Mouse (Mus musculus): ENCODE results near the gene Sestd1. TPM values are rescaled to one million over a fixed set of nuclear protein-coding genes. Genes with fewer than 3 reads are reported as not detected.

The Sestd1 gene
- polyA plus RNA-seq, 1 experiment, result 38.4 TPM

DNA sequence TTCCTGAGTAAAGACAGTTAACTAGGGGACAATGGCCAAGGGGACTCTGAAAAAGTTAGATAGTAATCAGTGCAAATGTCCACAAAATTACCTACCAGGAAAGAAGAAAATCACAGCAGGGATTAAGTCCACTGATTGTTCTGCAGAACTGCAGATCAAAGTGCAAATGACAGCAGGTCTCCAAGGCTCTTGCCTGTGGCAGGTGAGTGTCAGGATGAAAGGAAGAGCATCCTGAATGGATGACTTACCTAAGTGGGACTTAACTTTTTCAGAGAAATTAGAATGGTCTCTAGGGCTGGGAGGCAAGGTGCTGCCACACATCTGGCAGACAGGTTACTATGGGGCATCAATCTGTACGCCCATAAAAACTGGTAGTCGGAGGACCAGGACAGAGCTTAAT is 47.8 kb downstream of the Sestd1 start:
- peaks cover 4% of the 10 kb centered on the region; the same call in 1 of the 2 replicates for H3K36me3 ChIP-seq (ENCODE audit: control insufficient read depth, insufficient read depth, low read length)
- H3K4me1 ChIP-seq (ENCODE audit: control insufficient read depth, insufficient read depth, low read length), result no peaks in the 10 kb centered on the region
- no peaks in the 10 kb centered on the region for H3K27me3 ChIP-seq (replicated peaks; ENCODE audit: control insufficient read depth, insufficient read depth, low read length)
- DNase-seq, result no peak
- no peak for TF ChIP-seq CTCF (conservative IDR thresholded peaks at IDR 0.05; ENCODE audit: insufficient read depth, insufficient read length, low read depth, low read length)
- no peak for TF ChIP-seq POLR2A (IDR thresholded peaks at IDR 0.05; ENCODE audit: low read depth, low read length)
- H3K4me3 ChIP-seq (ENCODE audit: insufficient read depth, low read depth, low read length), result no peak overlapping the region
- 98% methylated on average over 2 of the region's 2 CpGs for WGBS
- no peak overlapping the region for H3K27ac ChIP-seq (ENCODE audit: insufficient read depth, low read depth, low read length)

DNA sequence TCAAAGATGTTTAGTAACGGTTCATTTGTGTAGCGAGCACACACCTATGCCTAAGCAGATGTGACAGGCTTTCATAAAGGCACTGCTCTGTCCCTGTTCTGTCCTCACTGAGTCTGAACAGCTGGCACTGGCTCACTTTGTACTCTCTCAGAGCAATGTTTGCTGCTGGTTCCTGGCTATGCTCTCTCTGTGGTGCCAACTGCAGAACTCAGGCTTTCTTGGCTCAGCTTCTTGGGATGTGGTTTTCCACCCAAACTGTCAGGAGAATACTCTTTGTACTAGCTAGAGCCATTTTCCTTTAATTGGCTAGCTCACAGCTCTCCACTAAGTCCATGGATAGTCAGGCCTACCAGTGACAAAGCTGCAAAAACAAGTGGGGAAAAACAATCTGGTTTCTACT is 59.4 kb downstream of the Sestd1 start:
- no peaks in the 10 kb centered on the region for H3K36me3 ChIP-seq (ENCODE audit: control insufficient read depth, insufficient read depth, low read length)
- no peak for DNase-seq
- WGBS, result 90% methylated on average over 2 of the region's 2 CpGs
- H3K27me3 ChIP-seq (replicated peaks; ENCODE audit: control insufficient read depth, insufficient read depth, low read length), result no peaks in the 10 kb centered on the region
- no peak overlapping the region for H3K4me3 ChIP-seq (ENCODE audit: insufficient read depth, low read depth, low read length)
- H3K27ac ChIP-seq (ENCODE audit: insufficient read depth, low read depth, low read length), result no peak overlapping the region
- TF ChIP-seq CTCF (conservative IDR thresholded peaks at IDR 0.05; ENCODE audit: insufficient read depth, insufficient read length, low read depth, low read length), result no peak
- no peak for TF ChIP-seq POLR2A (IDR thresholded peaks at IDR 0.05; ENCODE audit: low read depth, low read length)
- H3K4me1 ChIP-seq (ENCODE audit: control insufficient read depth, insufficient read depth, low read length), result no peaks in the 10 kb centered on the region

DNA sequence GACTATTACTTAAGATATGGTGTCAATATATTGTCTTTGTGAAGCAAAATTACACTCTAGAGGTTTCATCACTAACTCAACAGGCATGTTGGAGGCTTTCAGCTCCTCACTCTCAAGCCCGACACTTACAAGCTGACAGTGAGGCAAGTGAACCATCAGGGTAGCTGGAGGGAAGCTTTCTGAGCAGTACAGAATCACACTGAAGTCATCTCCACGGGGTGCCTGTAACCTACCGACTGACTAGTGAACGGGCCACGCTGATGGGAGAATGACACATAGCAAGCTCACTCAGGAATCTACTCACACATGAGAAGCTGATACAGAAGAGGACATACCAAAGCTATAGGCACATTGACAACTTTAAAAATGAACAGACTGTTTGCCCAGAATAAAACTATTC is 67.5 kb downstream of the Sestd1 start:
- peaks cover 4% of the 10 kb centered on the region; the same call in 1 of the 2 replicates for H3K36me3 ChIP-seq (ENCODE audit: control insufficient read depth, insufficient read depth, low read length)
- no peak overlapping the region for H3K4me3 ChIP-seq (ENCODE audit: insufficient read depth, low read depth, low read length)
- H3K27me3 ChIP-seq (replicated peaks; ENCODE audit: control insufficient read depth, insufficient read depth, low read length), result no peaks in the 10 kb centered on the region
- H3K4me1 ChIP-seq (ENCODE audit: control insufficient read depth, insufficient read depth, low read length), result no peaks in the 10 kb centered on the region
- no peak overlapping the region for H3K27ac ChIP-seq (ENCODE audit: insufficient read depth, low read depth, low read length)
- 85% methylated on average over 5 of the region's 5 CpGs for WGBS
- TF ChIP-seq POLR2A (IDR thresholded peaks at IDR 0.05; ENCODE audit: low read depth, low read length) (no peak), CTCF (conservative IDR thresholded peaks at IDR 0.05; ENCODE audit: insufficient read depth, insufficient read length, low read depth, low read length) (no peak)
- no peak for DNase-seq

DNA sequence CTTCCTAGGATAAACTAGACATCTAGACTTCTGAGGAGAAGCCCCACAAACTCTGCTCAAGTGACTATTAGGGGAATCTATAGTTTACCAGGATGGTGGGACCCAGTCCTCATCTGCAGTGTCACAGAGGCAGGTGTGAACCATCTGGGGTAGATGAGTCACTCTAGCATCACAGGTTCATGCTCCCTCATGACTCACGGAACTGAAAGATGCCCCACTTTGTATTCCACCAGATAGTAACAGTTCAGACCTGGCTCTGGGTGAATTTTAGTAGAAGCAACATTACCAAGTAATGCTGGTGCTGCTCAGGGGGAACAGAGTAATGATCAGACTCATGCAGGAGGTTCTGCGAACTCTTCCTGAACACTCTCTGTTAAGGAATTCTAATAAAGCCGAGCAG is 73.4 kb downstream of the Sestd1 start:
- Histone ChIP-seq H3K4me1 (ENCODE audit: control insufficient read depth, insufficient read depth, low read length) (no peaks in the 10 kb centered on the region), H3K27ac (ENCODE audit: insufficient read depth, low read depth, low read length) (no peak overlapping the region), H3K4me3 (ENCODE audit: insufficient read depth, low read depth, low read length) (no peak overlapping the region), H3K36me3 (ENCODE audit: control insufficient read depth, insufficient read depth, low read length) (peaks cover 5% of the 10 kb centered on the region; the same call in 1 of the 2 replicates), H3K27me3 (replicated peaks; ENCODE audit: control insufficient read depth, insufficient read depth, low read length) (no peaks in the 10 kb centered on the region)
- TF ChIP-seq CTCF (conservative IDR thresholded peaks at IDR 0.05; ENCODE audit: insufficient read depth, insufficient read length, low read depth, low read length) (no peak), POLR2A (IDR thresholded peaks at IDR 0.05; ENCODE audit: low read depth, low read length) (no peak)
- no peak for DNase-seq
- 91% methylated on average over 3 of the region's 3 CpGs for WGBS

DNA sequence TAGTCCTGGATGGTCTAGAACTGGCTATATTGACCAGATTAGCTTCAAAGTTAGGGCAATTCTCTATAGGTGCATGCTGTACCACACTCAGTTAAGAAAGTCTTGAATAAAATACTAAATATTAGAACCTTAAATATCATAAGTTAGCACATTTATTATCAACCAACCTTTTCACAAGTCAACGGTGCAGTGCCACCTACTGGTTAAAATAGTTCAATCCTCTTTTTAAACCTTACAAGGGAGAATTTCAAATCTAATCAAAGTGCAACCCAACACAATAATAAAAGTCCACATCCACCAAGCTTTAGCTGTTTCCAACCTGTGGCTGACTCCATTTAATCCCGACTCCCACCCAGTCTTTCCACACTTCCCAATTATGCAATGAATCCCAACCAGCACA is 76.5 kb downstream of the Sestd1 start:
- WGBS, result 45% methylated on average over 2 of the region's 2 CpGs
- no peaks in the 10 kb centered on the region for H3K4me1 ChIP-seq (ENCODE audit: control insufficient read depth, insufficient read depth, low read length)
- peak; percentile 19 for DNase-seq
- no peaks in the 10 kb centered on the region for H3K27me3 ChIP-seq (replicated peaks; ENCODE audit: control insufficient read depth, insufficient read depth, low read length)
- TF ChIP-seq POLR2A (IDR thresholded peaks at IDR 0.05; ENCODE audit: low read depth, low read length), result no peak
- no peak for TF ChIP-seq CTCF (conservative IDR thresholded peaks at IDR 0.05; ENCODE audit: insufficient read depth, insufficient read length, low read depth, low read length)
- H3K27ac ChIP-seq (ENCODE audit: insufficient read depth, low read depth, low read length), result no peak overlapping the region
- no peak overlapping the region for H3K4me3 ChIP-seq (ENCODE audit: insufficient read depth, low read depth, low read length)
- H3K36me3 ChIP-seq (ENCODE audit: control insufficient read depth, insufficient read depth, low read length), result peaks cover 3% of the 10 kb centered on the region; the same call in 1 of the 2 replicates

DNA sequence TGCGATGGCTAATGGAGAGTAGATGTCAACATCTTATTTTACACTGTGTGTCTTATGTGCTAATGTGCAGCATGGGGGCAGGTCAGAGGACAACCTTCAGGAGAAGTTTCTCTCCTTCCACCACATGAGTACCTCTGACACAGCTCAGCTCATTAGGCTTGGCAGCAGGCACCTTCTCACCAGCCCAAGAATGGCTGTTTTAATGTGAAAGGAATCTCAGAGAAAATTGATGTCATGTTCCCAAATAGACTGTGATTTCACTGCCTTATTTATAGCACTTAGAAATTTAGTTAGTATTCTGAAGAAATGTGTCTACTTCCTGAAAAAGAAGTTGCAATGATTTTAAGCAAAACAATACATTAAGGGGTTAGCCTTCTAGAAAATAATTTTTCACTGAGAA is 78.5 kb downstream of the Sestd1 start:
- H3K27ac ChIP-seq (ENCODE audit: insufficient read depth, low read depth, low read length), result no peak overlapping the region
- DNase-seq, result no peak
- no peaks in the 10 kb centered on the region for H3K27me3 ChIP-seq (replicated peaks; ENCODE audit: control insufficient read depth, insufficient read depth, low read length)
- WGBS, result 91% methylated on average over 1 of the region's 1 CpGs
- no peak overlapping the region for H3K4me3 ChIP-seq (ENCODE audit: insufficient read depth, low read depth, low read length)
- TF ChIP-seq CTCF (conservative IDR thresholded peaks at IDR 0.05; ENCODE audit: insufficient read depth, insufficient read length, low read depth, low read length) (no peak), POLR2A (IDR thresholded peaks at IDR 0.05; ENCODE audit: low read depth, low read length) (no peak)
- peaks cover 7% of the 10 kb centered on the region; the same call in 1 of the 2 replicates for H3K36me3 ChIP-seq (ENCODE audit: control insufficient read depth, insufficient read depth, low read length)
- H3K4me1 ChIP-seq (ENCODE audit: control insufficient read depth, insufficient read depth, low read length), result peaks cover 5% of the 10 kb centered on the region; the same call in 1 of the 2 replicates

DNA sequence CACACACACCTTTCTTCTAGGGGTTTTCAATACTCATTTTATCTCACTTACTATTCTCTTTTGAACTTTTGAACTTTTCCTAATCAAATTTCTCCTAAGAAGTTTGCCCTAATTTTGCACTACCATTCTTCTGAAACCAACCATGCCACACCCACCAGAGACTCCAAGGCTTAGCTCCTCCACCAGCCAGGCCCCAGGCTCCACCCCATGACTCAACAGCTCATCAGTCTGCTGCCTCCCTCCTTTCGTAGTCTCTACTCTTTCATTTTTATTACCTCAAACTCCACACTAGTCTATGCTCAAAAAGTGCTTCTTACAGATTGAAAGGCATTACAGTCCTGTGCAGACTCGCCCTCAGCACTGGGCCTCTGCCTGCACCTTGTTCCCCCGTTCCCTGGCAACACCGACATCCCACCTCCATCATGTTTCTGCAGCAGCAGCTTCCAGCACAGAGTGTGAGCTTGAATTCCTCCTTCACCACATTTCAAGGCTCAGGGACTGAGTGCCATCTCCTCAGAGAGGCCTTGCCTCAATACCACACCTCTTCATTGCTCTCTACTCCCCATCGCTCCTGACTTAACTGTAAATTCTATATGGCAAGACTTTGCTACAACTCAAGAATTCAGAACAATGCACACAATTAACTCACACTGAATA is 79.3 kb downstream of the Sestd1 start:
- Histone ChIP-seq H3K27ac (ENCODE audit: insufficient read depth, low read depth, low read length) (no peak overlapping the region), H3K36me3 (ENCODE audit: control insufficient read depth, insufficient read depth, low read length) (peaks cover 7% of the 10 kb centered on the region; the same call in 1 of the 2 replicates), H3K4me1 (ENCODE audit: control insufficient read depth, insufficient read depth, low read length) (peaks cover 5% of the 10 kb centered on the region; the same call in 1 of the 2 replicates), H3K4me3 (ENCODE audit: insufficient read depth, low read depth, low read length) (no peak overlapping the region), H3K27me3 (replicated peaks; ENCODE audit: control insufficient read depth, insufficient read depth, low read length) (no peaks in the 10 kb centered on the region)
- DNase-seq, result no peak
- TF ChIP-seq CTCF (conservative IDR thresholded peaks at IDR 0.05; ENCODE audit: insufficient read depth, insufficient read length, low read depth, low read length) (no peak), POLR2A (IDR thresholded peaks at IDR 0.05; ENCODE audit: low read depth, low read length) (no peak)
- 86% methylated on average over 5 of the region's 5 CpGs for WGBS
